Mouse (Mus musculus) heart, adult 2 months (tissue): ENCODE data around the gene Morn1. TPM values are rescaled to one million over a fixed set of nuclear protein-coding genes. Genes with fewer than 3 reads are reported as not detected.

Experiments
- DNase-seq, 2 experiments: peaks; one replicate each; pipeline ENCODE4 v3.0.0; 2021
- H3K27ac ChIP-seq: fragments of 200-600 bp; 2 replicates; pipeline ENCODE4 v1.8.1; 2022
- H3K27me3 ChIP-seq: fragments of 200-500 bp; 2 replicates; pipeline ENCODE4 v1.6.1; 2012; ENCODE audit warnings: mild to moderate bottlenecking, low read length, inconsistent platforms, mixed read lengths; ENCODE audit not compliant: control insufficient read depth, insufficient read depth
- H3K36me3 ChIP-seq: fragments of 200-500 bp; 2 replicates; pipeline ENCODE4 v1.6.1; 2012; ENCODE audit warnings: low read length, inconsistent platforms; ENCODE audit not compliant: control insufficient read depth, insufficient read depth
- H3K4me1 ChIP-seq: fragments of 200-500 bp; 2 replicates; pipeline ENCODE4 v1.6.1; 2011; ENCODE audit warnings: low read length; ENCODE audit not compliant: control insufficient read depth, insufficient read depth
- H3K4me3 ChIP-seq: fragments of 200-600 bp; 2 replicates; pipeline ENCODE4 v1.8.1; 2022
- H3K79me2 ChIP-seq: fragments of 200-500 bp; replicated peaks from 2 replicates; pipeline ENCODE4 v1.6.1; 2012; ENCODE audit warnings: mild to moderate bottlenecking, inconsistent platforms, low read length, moderate library complexity, mixed read lengths; ENCODE audit not compliant: control insufficient read depth, insufficient read depth
- H3K9ac ChIP-seq: fragments of 200-500 bp; 2 replicates; pipeline ENCODE4 v1.6.1; 2012; ENCODE audit warnings: low read depth, mild to moderate bottlenecking, control low read depth, inconsistent platforms, low read length, mixed read lengths
- CTCF ChIP-seq: fragments of 200-600 bp; IDR thresholded peaks from 2 replicates; pipeline ENCODE4 v1.8.1; 2022; ENCODE audit warnings: antibody characterized with exemption, mild to moderate bottlenecking, moderate library complexity
- EP300 ChIP-seq: fragments of 200-500 bp; IDR thresholded peaks from 2 replicates; pipeline ENCODE4 v1.6.1; 2011; ENCODE audit warnings: low read depth, low read length, control low read depth; ENCODE audit not compliant: insufficient read depth
- POLR2A ChIP-seq: fragments of 200-500 bp; IDR thresholded peaks from 2 replicates; pipeline ENCODE4 v1.6.1; 2011; ENCODE audit warnings: mild to moderate bottlenecking, low read depth, low read length, control low read depth; ENCODE audit not compliant: insufficient read depth
- WGBS: fragments of 180-500 bp; shearing (Covaris S2); methylation state at CpG from one replicate; pipeline ENCODE4 v1.1.7; 2018; 5-methylcytosine and 5-hydroxymethylcytosine counted together
- intact Hi-C: fragments of 180-260 bp; cut with DNase I; formaldehyde crosslinking; loops from one replicate; pipeline ENCODE4 v1.15.1; 2025
- polyA plus RNA-seq: library from polyadenylated mRNA; depleted of rRNA; stranded (reverse); fragments of >200 nt; gene quantifications from 2 replicates; pipeline ENCODE4 v1.2.3, GENCODE M21; 2012
- total RNA-seq, 2 experiments: library from RNA; stranded (reverse); gene quantifications; 2 replicates each; pipeline ENCODE4 v1.2.3; 2021

Morn1 gene
- total and polyA plus RNA-seq, 3 experiments = 1.1 to 2.5 (median 1.3) TPM

DNA sequence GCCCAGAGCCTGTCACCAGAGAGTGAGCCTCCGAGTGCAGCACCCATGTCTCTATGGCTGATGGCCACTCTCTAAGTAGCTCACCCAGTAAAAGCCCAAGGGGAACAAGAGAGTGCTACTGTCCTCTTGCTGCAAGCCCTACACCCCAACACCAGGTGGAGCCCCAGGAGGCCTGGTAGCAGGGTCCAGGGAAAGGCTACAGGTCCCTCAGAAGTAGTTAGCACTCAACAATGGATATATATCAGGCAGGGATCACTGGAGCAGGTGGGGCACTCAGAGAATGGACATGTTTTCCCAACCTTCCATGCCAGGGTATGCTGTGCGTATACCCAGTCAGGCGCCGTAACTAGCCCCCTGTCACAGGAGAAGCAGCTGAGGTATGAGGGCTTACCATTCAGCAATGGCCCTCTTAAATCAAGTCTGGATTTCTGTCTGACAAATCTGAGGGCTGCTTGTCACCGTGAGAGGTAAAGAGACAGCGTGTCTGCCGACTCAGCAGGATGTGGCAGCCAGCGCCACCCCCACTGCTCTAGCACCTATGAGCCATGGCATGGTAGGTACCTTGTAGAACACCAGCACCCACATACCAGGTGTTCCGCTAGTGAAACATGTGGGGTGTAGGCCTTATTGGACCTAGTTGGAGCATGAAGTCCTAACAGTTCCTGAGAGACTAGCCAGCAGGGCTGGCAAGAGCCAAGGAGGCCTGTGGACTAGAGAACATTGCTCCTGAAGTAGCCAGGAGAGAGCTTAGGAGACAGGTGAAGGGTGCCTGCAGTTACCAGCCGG lies 42.9 kb downstream of the Morn1 start:
- intact Hi-C loops = loop anchor here (1.0 to 2.0 kb wide), 2 partner anchors 35 to 120 kb away; partner anchors contain the start of gene Faap20
- 85% methylated on average over 10 of the region's 10 CpGs for WGBS
- peaks cover 15% of the 10 kb centered on the region for H3K4me1 ChIP-seq

DNA sequence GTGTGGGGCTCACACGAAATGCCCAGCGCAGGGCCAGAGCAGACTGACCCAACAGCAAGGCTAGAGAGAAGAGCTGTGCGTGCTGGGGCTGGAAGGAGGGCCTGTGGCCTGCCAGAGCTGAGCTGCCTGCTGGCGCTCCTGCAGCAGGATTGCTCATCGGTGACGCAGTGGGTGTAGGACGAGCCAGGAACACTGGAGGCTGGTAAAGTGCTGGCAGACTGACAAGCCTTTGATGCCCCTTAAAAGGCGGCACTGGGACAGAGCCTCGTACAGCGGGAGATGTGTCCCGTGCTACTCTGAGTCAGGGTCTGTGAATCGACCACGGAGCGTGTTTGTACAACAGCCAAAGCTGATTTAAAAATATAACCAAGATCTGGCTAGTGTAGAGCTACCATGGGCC lies 43.6 kb downstream of the Morn1 start:
- H3K27me3 ChIP-seq = no peaks in the 10 kb centered on the region
- peaks cover 15% of the 10 kb centered on the region for H3K4me1 ChIP-seq
- H3K4me3 ChIP-seq = no peak overlapping the region
- H3K36me3 ChIP-seq = no peaks in the 10 kb centered on the region
- WGBS = 53% methylated on average over 14 of the region's 14 CpGs
- TF ChIP-seq POLR2A (0 out of 2 replicates have a peak, but pooled peaks have one; percentile 36), CTCF (no peak), EP300 (peak; percentile 84)
- peak overlapping the region; percentile 77 for H3K27ac ChIP-seq
- 0 out of 2 replicates have a peak overlapping the region, but pooled peaks have one; percentile 9 for H3K9ac ChIP-seq
- no peaks in the 10 kb centered on the region for H3K79me2 ChIP-seq
- peak; percentile 82 to 90 for DNase-seq
- intact Hi-C loops = loop anchor here (1.0 to 2.0 kb wide), 2 partner anchors 35 to 119 kb away; partner anchors contain the start of gene Faap20

More for the DNA sequence above, 42.9 kb downstream of the Morn1 start:
- Histone ChIP-seq H3K9ac (0 out of 2 replicates have a peak overlapping the region, but pooled peaks have one; percentile 9), H3K36me3 (no peaks in the 10 kb centered on the region), H3K79me2 (no peaks in the 10 kb centered on the region), H3K27ac (peak overlapping the region; percentile 77), H3K4me3 (no peak overlapping the region), H3K27me3 (no peaks in the 10 kb centered on the region)
- peak; percentile 69 to 72 for DNase-seq
- TF ChIP-seq CTCF (peak; percentile 86), EP300 (peak; percentile 82), POLR2A (no peak)

DNA sequence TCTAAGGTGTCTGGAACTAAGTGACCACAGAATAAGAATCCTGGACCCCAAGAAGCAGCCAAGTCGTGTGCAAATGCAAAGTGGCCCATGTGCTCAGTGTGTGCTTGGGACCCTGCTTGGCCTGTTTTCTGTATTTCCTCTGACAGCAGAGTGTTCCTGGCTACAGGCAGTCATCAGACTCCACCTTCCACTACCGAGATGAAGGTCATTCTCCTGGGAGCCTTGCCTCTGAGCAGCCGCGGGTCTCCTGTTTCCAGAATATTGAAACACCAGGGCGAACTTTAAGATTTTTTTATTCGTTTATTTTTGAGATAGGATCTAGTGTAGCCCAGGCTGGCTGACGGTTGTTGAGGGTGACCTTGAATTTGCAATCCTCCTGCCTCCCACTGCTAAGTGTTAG lies 44.2 kb downstream of the Morn1 start:
- no peak for TF ChIP-seq CTCF
- no peak for TF ChIP-seq EP300
- TF ChIP-seq POLR2A = no peak
- H3K4me1 ChIP-seq = peaks cover 15% of the 10 kb centered on the region
- no peak for DNase-seq
- no peak overlapping the region for H3K4me3 ChIP-seq
- no peak overlapping the region for H3K9ac ChIP-seq
- H3K27me3 ChIP-seq = no peaks in the 10 kb centered on the region
- peak overlapping the region; percentile 77 for H3K27ac ChIP-seq
- WGBS = 51% methylated on average over 7 of the region's 7 CpGs
- no peaks in the 10 kb centered on the region for H3K79me2 ChIP-seq
- H3K36me3 ChIP-seq = no peaks in the 10 kb centered on the region
- intact Hi-C loops = no loop called here

DNA sequence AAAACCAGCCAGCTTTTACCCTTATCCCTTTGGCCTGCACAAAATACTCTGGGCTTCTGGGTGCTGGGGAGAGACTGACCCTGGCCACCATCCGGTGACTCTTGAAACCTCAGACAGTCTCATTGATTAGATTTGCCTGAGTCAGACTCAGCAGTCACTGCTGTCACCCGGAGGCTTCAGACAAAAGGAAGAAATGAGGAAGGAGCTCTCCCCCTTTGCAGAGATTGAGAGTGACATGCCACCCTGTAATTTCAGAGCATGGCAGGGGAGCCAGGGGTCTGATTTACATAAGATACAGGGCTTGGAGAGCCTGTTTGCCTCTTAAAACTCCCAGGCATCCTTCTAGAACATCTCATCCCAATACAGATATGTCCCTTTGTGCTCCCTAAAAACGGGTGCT lies 46.8 kb downstream of the Morn1 start:
- no peak overlapping the region; the same call in 1 of the 2 replicates for H3K27ac ChIP-seq
- no peak overlapping the region for H3K9ac ChIP-seq
- no peaks in the 10 kb centered on the region for H3K79me2 ChIP-seq
- intact Hi-C loops = no loop called here
- TF ChIP-seq CTCF (no peak), POLR2A (no peak), EP300 (no peak)
- H3K4me3 ChIP-seq = no peak overlapping the region
- no peaks in the 10 kb centered on the region for H3K27me3 ChIP-seq
- DNase-seq = no peak
- WGBS = 53% methylated on average over 3 of the region's 3 CpGs
- no peaks in the 10 kb centered on the region for H3K36me3 ChIP-seq
- peaks cover 17% of the 10 kb centered on the region for H3K4me1 ChIP-seq

DNA sequence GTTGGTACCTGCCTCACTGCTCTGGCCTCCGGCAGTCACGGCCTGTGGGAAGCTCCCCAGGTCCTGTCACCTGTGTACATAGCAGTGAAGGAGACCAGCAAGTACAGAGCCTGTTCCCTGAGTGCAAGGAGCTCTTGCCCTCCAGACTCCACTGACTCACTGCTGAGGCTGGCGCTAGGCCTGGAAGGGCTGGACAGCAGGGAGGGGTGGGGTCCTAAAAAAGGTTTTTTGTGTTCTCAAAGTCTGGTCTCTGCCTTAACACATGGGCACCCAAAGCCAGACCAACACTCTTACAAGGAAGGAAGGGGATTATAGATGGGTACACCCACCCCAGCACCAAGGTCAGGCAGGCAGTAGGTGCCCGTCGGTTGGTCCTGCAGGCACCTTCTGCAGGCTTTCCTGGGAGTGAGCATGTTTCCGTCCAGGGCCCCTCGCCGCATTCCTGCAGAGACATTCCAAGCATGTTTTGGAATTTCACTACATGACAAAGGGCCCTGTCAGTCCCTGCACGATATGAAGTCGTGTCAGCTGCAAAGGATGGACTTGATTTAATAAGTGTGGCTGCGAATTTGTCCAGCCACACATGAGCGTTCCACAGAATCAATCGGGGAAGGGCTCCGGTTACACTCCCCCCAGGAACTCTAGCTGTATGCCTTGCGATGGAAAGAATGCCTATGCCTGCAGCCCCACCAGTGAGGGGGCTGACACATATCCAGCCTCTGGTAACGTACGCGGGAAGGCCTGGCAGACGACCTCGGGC lies 47.5 kb downstream of the Morn1 start:
- 51% methylated on average over 20 of the region's 20 CpGs for WGBS
- intact Hi-C loops = no loop called here
- peak in 1 of 2 experiments; percentile 54 for DNase-seq
- TF ChIP-seq CTCF = no peak
- no peak for TF ChIP-seq EP300
- H3K4me1 ChIP-seq = peaks cover 17% of the 10 kb centered on the region
- H3K79me2 ChIP-seq = no peaks in the 10 kb centered on the region
- no peak overlapping the region for H3K4me3 ChIP-seq
- H3K36me3 ChIP-seq = no peaks in the 10 kb centered on the region
- no peaks in the 10 kb centered on the region for H3K27me3 ChIP-seq
- no peak overlapping the region; the same call in 1 of the 2 replicates for H3K27ac ChIP-seq
- H3K9ac ChIP-seq = no peak overlapping the region
